Comparison of ENCODE assay signal across 12 mouse cellular contexts in the genomic region with DNA sequence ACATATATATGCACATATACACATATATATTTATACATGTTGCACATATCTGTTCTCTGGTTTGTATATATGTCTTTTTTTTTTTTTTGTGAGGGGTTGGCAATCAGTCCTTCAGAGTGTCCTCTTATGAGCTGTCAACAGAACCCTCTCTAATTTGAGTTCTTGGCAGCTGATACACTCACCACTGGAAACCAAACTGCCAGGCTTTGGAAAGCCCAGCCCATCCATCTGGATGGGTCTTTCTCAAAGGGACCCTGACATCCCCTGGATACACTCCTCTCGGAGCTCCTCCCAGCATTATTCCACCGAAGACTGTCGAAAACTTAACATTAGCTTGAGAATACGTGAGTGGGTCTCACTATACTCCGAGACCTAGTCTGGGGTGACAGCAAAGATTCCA.
DNase-seq lines count a peak whose midpoint lies in the region; ATAC-seq and TF ChIP-seq lines count a peak whose summit lies in the region.
"Had no signal": no experiment of that assay in that cellular context is flagged by ENCODE, and none has a peak within 500 bp of the region (broad histone marks: within the 10 kb centered on the region; RNA-seq: fewer than 3 reads in every experiment).

No protein-coding gene starts in this region.

- no peak overlapping the region for H3ac ChIP-seq in myocyte (ENCODE audit: control insufficient read depth, insufficient read length)

- H3K79me2 ChIP-seq in myocyte (ENCODE audit: control insufficient read depth, insufficient read depth): no peaks in the 10 kb centered on the region

- 0 out of 2 replicates have a peak, but pooled peaks cover 5% of the 10 kb centered on the region for H3K9me3 ChIP-seq in heart, embryonic 12.5 days (replicated peaks)
- H3K9me3 ChIP-seq in midbrain, embryonic 14.5 days (ENCODE audit: control insufficient read depth, low read length): no peaks in the 10 kb centered on the region
- no peaks in the 10 kb centered on the region for H3K9me3 ChIP-seq in midbrain, embryonic 16.5 days (replicated peaks; ENCODE audit: control insufficient read depth, low read length, poor library complexity, severe bottlenecking)
- H3K9me3 ChIP-seq in heart, embryonic 16.5 days (replicated peaks; ENCODE audit: control insufficient read depth, low read length): peaks cover 8% of the 10 kb centered on the region; the same call in 1 of the 2 replicates
- H3K9me3 ChIP-seq in intestine, embryonic 16.5 days (ENCODE audit: control insufficient read depth, low read length): no peaks in the 10 kb centered on the region
- H3K9me3 ChIP-seq: forebrain, embryonic 10.5 days; liver, embryonic 15.5 days had no signal

- peak overlapping the region; percentile 84 for H3K27ac ChIP-seq in heart, embryonic 12.5 days (ENCODE audit: poor library complexity, severe bottlenecking)
- H3K27ac ChIP-seq in midbrain, embryonic 14.5 days (replicated peaks; ENCODE audit: low read depth, low read length): no peak overlapping the region
- H3K27ac ChIP-seq in midbrain, embryonic 16.5 days (ENCODE audit: low read length): no peak overlapping the region
- H3K27ac ChIP-seq in heart, embryonic 16.5 days (ENCODE audit: low read length): peak overlapping the region; percentile 99
- no peak overlapping the region for H3K27ac ChIP-seq in intestine, embryonic 16.5 days (ENCODE audit: low read length)
- H3K27ac ChIP-seq: forebrain, embryonic 10.5 days; liver, embryonic 15.5 days; midbrain, embryonic 10.5 days; neural tube, embryonic 13.5 days had no signal

- no peak for DNase-seq in heart, postnatal 36 days
- peak; percentile 12 for DNase-seq in midbrain, embryonic 14.5 days
- DNase-seq in thymus, postnatal 14 days: no peak

- H3K4me1 ChIP-seq in heart, embryonic 12.5 days (replicated peaks): peaks cover 26% of the 10 kb centered on the region
- H3K4me1 ChIP-seq in midbrain, embryonic 14.5 days (ENCODE audit: control insufficient read depth, insufficient read depth, low read length): 0 out of 2 replicates have a peak, but pooled peaks cover 8% of the 10 kb centered on the region
- H3K4me1 ChIP-seq in midbrain, embryonic 16.5 days (ENCODE audit: control insufficient read depth, insufficient read depth, low read length): no peaks in the 10 kb centered on the region
- peaks cover 11% of the 10 kb centered on the region for H3K4me1 ChIP-seq in heart, embryonic 16.5 days (ENCODE audit: control insufficient read depth, insufficient read depth, low read length)
- no peaks in the 10 kb centered on the region; the same call in 1 of the 2 replicates for H3K4me1 ChIP-seq in intestine, embryonic 16.5 days (ENCODE audit: control insufficient read depth, insufficient read depth, low read length)
- H3K4me1 ChIP-seq: liver, embryonic 15.5 days had no signal

- H3K4me3 ChIP-seq in heart, embryonic 12.5 days: no peak overlapping the region
- H3K4me3 ChIP-seq in midbrain, embryonic 14.5 days (replicated peaks; ENCODE audit: low read depth, low read length): no peak overlapping the region
- no peak overlapping the region for H3K4me3 ChIP-seq in midbrain, embryonic 16.5 days (ENCODE audit: low read depth, low read length)
- H3K4me3 ChIP-seq in heart, embryonic 16.5 days (ENCODE audit: low read length): no peak overlapping the region
- H3K4me3 ChIP-seq in myocyte: no peak overlapping the region
- H3K4me3 ChIP-seq in intestine, embryonic 16.5 days (ENCODE audit: low read length): no peak overlapping the region
- H3K4me3 ChIP-seq: forebrain, embryonic 10.5 days; liver, embryonic 15.5 days; midbrain, embryonic 10.5 days; neural tube, embryonic 13.5 days had no signal

- H3K27me3 ChIP-seq in heart, embryonic 12.5 days (replicated peaks): no peaks in the 10 kb centered on the region
- H3K27me3 ChIP-seq in midbrain, embryonic 14.5 days (ENCODE audit: control insufficient read depth, insufficient read depth, low read length): no peaks in the 10 kb centered on the region
- no peaks in the 10 kb centered on the region for H3K27me3 ChIP-seq in midbrain, embryonic 16.5 days (ENCODE audit: control insufficient read depth, insufficient read depth, low read depth, low read length)
- H3K27me3 ChIP-seq in heart, embryonic 16.5 days (ENCODE audit: control insufficient read depth, insufficient read depth, low read length): no peaks in the 10 kb centered on the region
- no peaks in the 10 kb centered on the region for H3K27me3 ChIP-seq in myocyte (ENCODE audit: control insufficient read depth, insufficient read depth, insufficient read length)
- no peaks in the 10 kb centered on the region for H3K27me3 ChIP-seq in intestine, embryonic 16.5 days (replicated peaks; ENCODE audit: control insufficient read depth, insufficient read depth, low read length)
- H3K27me3 ChIP-seq: liver, embryonic 15.5 days; neural tube, embryonic 13.5 days had no signal

- intact Hi-C loops in heart, postnatal 36 days (cut with DNase I): no loop called here

- no peaks in the 10 kb centered on the region for H3K36me3 ChIP-seq in heart, embryonic 12.5 days
- no peaks in the 10 kb centered on the region for H3K36me3 ChIP-seq in midbrain, embryonic 14.5 days (ENCODE audit: control insufficient read depth, insufficient read depth, low read length)
- no peaks in the 10 kb centered on the region for H3K36me3 ChIP-seq in midbrain, embryonic 16.5 days (ENCODE audit: control insufficient read depth, insufficient read depth, low read length)
- H3K36me3 ChIP-seq in heart, embryonic 16.5 days (ENCODE audit: control insufficient read depth, insufficient read depth): no peaks in the 10 kb centered on the region
- H3K36me3 ChIP-seq in myocyte (ENCODE audit: control insufficient read depth, insufficient read depth): no peaks in the 10 kb centered on the region
- H3K36me3 ChIP-seq in intestine, embryonic 16.5 days (ENCODE audit: control insufficient read depth, insufficient read depth, low read length): no peaks in the 10 kb centered on the region
- H3K36me3 ChIP-seq: forebrain, embryonic 10.5 days; liver, embryonic 15.5 days; midbrain, embryonic 10.5 days; neural tube, embryonic 13.5 days had no signal

- ATAC-seq in heart, embryonic 12.5 days (ENCODE audit: insufficient number of reproducible peaks, low FRiP score): no peak
- ATAC-seq in midbrain, embryonic 14.5 days (ENCODE audit: low FRiP score, low TSS enrichment): no peak
- no peak for ATAC-seq in midbrain, embryonic 16.5 days
- peak; percentile 71 for ATAC-seq in heart, embryonic 16.5 days (replicated peaks; ENCODE audit: extremely low read depth, insufficient read depth, low FRiP score)
- no peak for ATAC-seq in intestine, embryonic 16.5 days

- TF ChIP-seq POLR2A in myocyte (IDR thresholded peaks at IDR 0.05; ENCODE audit: insufficient read length, low read depth): no peak

- WGBS in heart, embryonic 12.5 days: 33% methylated on average over 5 of the region's 5 CpGs
- WGBS in midbrain, embryonic 14.5 days: 55% methylated on average over 5 of the region's 5 CpGs
- WGBS in midbrain, embryonic 16.5 days: 74% methylated on average over 5 of the region's 5 CpGs
- 31% methylated on average over 5 of the region's 5 CpGs for WGBS in heart, embryonic 16.5 days
- WGBS in intestine, embryonic 16.5 days: 53% methylated on average over 5 of the region's 5 CpGs

- H3K9ac ChIP-seq in heart, embryonic 12.5 days: no peak overlapping the region
- H3K9ac ChIP-seq in midbrain, embryonic 14.5 days (replicated peaks; ENCODE audit: low read length): no peak overlapping the region
- no peak overlapping the region for H3K9ac ChIP-seq in midbrain, embryonic 16.5 days (ENCODE audit: low read depth, low read length)
- peak overlapping the region; percentile 27 for H3K9ac ChIP-seq in heart, embryonic 16.5 days (ENCODE audit: low read length)
- no peak overlapping the region for H3K9ac ChIP-seq in intestine, embryonic 16.5 days (ENCODE audit: low read depth, low read length)
- H3K9ac ChIP-seq: liver, embryonic 15.5 days; neural tube, embryonic 13.5 days had no signal

- peak overlapping the region; percentile 52 for H3K4me2 ChIP-seq in heart, embryonic 12.5 days
- no peak overlapping the region for H3K4me2 ChIP-seq in midbrain, embryonic 14.5 days (ENCODE audit: low read length)
- no peak overlapping the region for H3K4me2 ChIP-seq in midbrain, embryonic 16.5 days (ENCODE audit: low read length)
- H3K4me2 ChIP-seq in heart, embryonic 16.5 days (ENCODE audit: low read depth, low read length): peak overlapping the region; percentile 56
- peak overlapping the region; percentile 27 for H3K4me2 ChIP-seq in myocyte (ENCODE audit: low read depth)
- no peak overlapping the region for H3K4me2 ChIP-seq in intestine, embryonic 16.5 days (ENCODE audit: low read depth, low read length)
- H3K4me2 ChIP-seq: liver, embryonic 15.5 days; neural tube, embryonic 13.5 days had no signal

TF ChIP-seq in myocyte, 11 proteins besides CTCF, POLR2A, EP300 and RAD21:
- TF ChIP-seq MAX (IDR thresholded peaks at IDR 0.05; ENCODE audit: low read depth) (no peak), POLR2AphosphoS2 (IDR thresholded peaks at IDR 0.05; ENCODE audit: insufficient read length, low read depth) (no peak), CEBPB (IDR thresholded peaks at IDR 0.05; ENCODE audit: insufficient read depth, poor library complexity, severe bottlenecking) (no peak), MYOG (IDR thresholded peaks at IDR 0.05; ENCODE audit: control insufficient read depth in 1 of 3, insufficient read depth in 1 of 3, insufficient read length in 2 of 3, low read depth in 2 of 3) (no peak), TCF3 (IDR thresholded peaks at IDR 0.05; ENCODE audit: insufficient read length, low read depth) (no peak), MYOD1 (IDR thresholded peaks at IDR 0.05; ENCODE audit: control insufficient read depth in 1 of 3, insufficient read length in 2 of 3, low read depth in 2 of 3) (no peak), USF1 (IDR thresholded peaks at IDR 0.05; ENCODE audit: low read depth) (no peak), TCF12 (IDR thresholded peaks at IDR 0.05; ENCODE audit: insufficient read depth, poor library complexity, severe bottlenecking) (no peak), E2F4 (IDR thresholded peaks at IDR 0.05; ENCODE audit: insufficient read depth) (no peak), REST (IDR thresholded peaks at IDR 0.05; ENCODE audit: insufficient read depth, insufficient read length) (no peak), SRF (IDR thresholded peaks at IDR 0.05; ENCODE audit: control insufficient read depth, insufficient read length, low read depth) (no peak)

Comparison
In these comparisons a context has a peak if more than half of its experiments do, and no peak if none do; other contexts are left out.
1. H3K27ac ChIP-seq: peak in heart, embryonic 12.5 days (single experiment) and heart, embryonic 16.5 days (single experiment); none in midbrain, embryonic 14.5 days (single experiment), midbrain, embryonic 16.5 days (single experiment) and intestine, embryonic 16.5 days (single experiment).
2. H3K4me2 ChIP-seq: peak in heart, embryonic 12.5 days (single experiment), heart, embryonic 16.5 days (single experiment) and myocyte (single experiment); none in midbrain, embryonic 14.5 days (single experiment), midbrain, embryonic 16.5 days (single experiment) and intestine, embryonic 16.5 days (single experiment).